Mouse (Mus musculus): ENCODE data around the gene Sept7.
"Not testable (repeated sequence)": the region's sequence is repeated elsewhere in the genome, so short reads cannot be mapped to it uniquely, and the experiment has no call there.

Gene Sept7

DNA sequence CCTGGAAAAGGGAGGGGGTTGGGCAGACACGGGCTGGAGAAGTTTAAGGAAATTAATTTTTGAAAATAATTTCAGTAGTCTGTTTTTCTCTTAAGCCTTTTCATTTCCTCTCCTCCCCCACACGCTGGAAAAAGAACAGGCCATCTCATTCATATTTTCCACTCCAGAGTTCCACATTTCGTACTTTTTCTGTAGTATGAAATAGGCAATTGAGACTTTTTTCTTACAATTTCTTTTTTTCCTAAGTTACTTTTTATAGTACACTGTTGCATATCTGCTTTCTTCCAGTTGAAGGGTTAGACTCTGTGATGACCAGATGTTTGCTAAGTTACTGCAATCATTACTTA is 1.2 kb downstream of the Sept7 start:
- no peak for DNase-seq (ENCODE audit: low spot score in 2 of 2)

GRCm38 (mm10) chr9:25260411-25260810 is 8.2 kb downstream of the Sept7 start:
- no peak for DNase-seq (ENCODE audit: low spot score in 2 of 2)

- DNase-seq (ENCODE audit: low spot score in 2 of 2), result no peak
Measured at GRCm38 (mm10) chr9:25260979-25261378, 8.7 kb downstream of the Sept7 start.

DNA sequence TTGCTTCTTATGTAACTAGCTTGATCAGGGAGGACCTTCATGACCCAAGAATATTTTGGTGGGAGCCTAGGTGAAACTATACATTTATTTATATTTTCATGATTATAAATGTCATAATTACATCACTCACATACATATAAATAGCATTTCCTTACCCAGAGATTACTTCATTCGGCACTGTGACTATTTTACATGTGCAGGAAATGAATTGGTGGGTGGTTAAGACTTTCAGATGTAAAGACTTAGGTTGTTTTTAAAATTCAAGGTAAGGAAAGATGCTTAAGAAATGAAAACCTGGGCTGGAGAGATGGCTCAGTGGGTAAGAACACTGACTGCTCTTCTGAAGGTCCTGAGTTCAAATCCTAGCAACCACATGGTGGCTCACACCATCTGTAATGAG is 9.8 kb downstream of the Sept7 start:
- no peak for DNase-seq (ENCODE audit: low spot score in 2 of 2)

GRCm38 (mm10) chr9:25265795-25266194 is 13.6 kb downstream of the Sept7 start:
- DNase-seq (ENCODE audit: low spot score in 2 of 2), result no peak

GRCm38 (mm10) chr9:25267133-25267532 is 14.9 kb downstream of the Sept7 start:
- DNase-seq (ENCODE audit: low spot score in 2 of 2), result no peak

DNA sequence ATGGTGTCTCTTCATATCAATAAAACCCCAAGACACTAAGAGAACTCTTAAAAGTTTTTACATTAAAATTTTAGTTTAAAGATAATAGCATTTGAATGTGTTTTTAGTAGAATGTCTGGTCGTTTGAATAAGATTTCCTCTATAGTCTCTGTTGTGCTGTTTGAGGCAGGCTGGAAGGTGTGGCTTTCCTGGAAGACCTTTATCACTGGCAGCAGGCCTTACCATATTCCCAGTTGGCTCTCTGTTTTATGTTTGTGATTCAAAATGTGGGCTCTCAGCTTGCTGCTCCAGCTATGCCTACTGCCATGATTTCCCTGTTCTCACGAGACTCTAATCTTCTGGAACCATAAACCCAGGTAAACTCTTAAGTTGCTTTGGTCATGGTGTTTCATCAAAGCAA is 15.3 kb downstream of the Sept7 start:
- DNase-seq (ENCODE audit: low spot score in 2 of 2), result no peak

- no peak for DNase-seq (ENCODE audit: low spot score in 2 of 2)
Measured at GRCm38 (mm10) chr9:25271902-25272301, 19.7 kb downstream of the Sept7 start.

- DNase-seq (ENCODE audit: low spot score in 2 of 2), result no peak
Measured at GRCm38 (mm10) chr9:25289796-25290195, 37.6 kb downstream of the Sept7 start.

DNA sequence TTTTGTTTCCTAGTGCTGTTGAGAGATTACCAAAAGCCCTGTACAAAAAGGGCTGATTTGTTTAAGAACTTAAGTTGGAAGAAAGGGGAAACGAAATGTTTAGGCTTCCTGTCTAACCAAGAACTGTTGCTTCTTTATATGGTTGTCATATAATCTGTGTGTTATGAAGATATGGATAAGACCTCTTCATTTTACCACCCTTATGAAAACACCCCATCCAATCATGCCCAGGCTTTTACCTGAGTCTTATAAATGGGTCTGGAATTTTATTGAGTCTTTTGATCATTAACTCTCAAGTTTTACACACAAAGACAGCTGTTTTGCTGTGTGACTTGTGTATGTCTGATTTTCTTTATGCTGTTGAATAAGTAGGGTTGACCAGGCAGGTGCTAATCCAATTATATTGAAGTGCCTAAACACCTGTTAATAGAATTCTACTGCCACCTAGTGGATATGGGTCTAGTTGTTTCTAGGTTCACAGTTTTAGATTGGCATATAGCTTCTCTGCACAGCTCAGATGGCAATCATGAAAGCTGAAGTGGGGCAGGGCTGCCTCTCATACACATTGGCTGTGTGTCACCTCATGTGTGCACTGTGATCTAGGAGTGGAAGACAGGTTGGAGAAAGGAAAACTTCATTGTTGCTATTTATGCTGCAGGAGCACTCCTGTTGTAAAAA is 57.4 kb downstream of the Sept7 start:
- DNase-seq (ENCODE audit: low spot score in 2 of 2), result peak in 1 of 2 experiments; percentile 8

- no peak for DNase-seq (ENCODE audit: low spot score in 2 of 2)
Measured at GRCm38 (mm10) chr9:25314304-25314703, 62.1 kb downstream of the Sept7 start.

DNA sequence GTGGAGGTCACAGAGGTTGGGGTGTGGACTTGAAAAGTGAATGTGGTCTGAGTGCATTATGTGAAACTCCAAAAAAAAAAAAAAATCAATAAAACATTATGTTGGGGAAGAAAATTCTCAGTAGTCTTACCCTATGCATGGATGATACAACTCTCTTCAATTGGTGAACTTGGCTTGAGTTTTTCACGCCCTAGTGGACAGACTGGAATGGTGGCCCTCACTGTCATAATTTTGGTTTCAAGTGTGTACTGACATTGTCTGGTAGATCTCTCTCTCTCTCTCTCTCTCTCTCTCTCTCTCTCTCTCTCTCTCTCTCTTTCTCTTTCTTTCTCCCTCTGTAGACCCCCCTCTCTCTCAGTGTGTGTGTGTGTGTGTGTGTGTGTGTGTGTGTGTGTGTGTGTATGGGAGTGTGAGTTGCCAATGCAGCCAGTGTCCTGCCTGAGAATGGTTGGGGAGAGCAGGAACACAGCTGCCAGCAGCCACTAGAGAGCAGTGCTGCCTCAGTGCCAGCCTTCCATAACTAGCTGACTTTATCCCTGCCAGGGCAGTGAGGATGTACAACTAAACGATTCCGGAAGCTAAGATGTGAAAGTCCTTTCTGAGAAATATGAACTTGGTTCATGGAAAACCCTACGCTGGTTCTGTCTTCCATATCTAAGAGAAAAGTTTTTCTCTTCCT is 65.7 kb downstream of the Sept7 start:
- peak in 1 of 2 experiments; percentile 16 for DNase-seq (ENCODE audit: low spot score in 2 of 2)

DNA sequence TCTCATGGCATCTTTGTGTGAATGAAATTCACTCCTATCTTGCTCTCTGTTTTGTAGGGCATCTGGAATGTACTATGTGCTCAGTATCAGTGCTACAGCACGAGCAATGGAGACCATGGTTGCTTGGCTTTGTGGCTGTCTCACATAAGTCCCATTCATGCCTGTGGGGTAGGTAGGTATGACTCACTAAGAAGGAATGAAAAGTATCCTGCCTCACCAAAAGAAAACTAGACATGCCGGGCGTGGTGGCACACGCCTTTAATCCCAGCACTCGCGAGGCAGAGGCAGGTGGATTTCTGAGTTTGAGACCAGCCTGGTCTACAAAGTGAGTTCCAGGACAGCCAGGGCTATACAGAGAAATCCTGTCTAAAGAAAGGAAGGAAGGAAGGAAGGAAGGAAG is 67.4 kb downstream of the Sept7 start:
- not testable (repeated sequence) for DNase-seq (ENCODE audit: low spot score in 2 of 2)

DNA sequence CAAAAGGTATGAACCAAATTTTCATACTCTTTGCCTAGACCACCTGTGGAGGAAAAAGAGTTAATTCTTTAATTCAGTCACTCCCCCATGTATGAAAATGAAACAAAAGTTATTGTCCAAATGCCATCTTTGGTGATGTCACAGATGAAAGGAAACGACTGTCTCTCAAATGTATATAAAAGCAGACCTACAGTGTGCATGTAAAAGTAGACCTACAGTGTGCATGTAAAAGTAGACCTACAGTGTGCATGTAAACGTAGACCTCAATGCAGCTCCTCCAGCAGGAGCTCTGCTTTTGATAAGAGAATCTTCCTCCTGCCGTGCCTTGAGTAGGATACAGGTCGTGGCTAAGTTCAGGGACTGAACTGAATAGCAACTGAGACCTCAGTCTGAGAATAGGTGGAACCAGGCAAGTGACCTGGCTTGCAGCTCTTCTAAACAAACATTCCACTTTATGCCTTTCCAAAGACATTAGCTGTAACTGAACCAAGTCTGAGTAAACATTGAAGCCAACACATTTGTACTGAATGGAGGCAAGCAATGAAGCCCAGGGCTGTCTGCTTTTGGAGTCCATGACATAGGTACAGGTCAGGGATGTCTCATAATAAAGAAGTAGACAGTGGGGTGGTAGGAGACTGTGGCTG is 75.6 kb downstream of the Sept7 start:
- no peak for DNase-seq (ENCODE audit: low spot score in 2 of 2)

GRCm38 (mm10) chr9:25328946-25329723 is 76.9 kb downstream of the Sept7 start:
- DNase-seq (ENCODE audit: low spot score in 2 of 2), result no peak

- DNase-seq (ENCODE audit: low spot score in 2 of 2), result no peak
Measured at GRCm38 (mm10) chr9:25337436-25338198, 85.4 kb downstream of the Sept7 start.

GRCm38 (mm10) chr9:25340412-25340811 is 88.2 kb downstream of the Sept7 start:
- no peak for DNase-seq (ENCODE audit: low spot score in 2 of 2)

- DNase-seq (ENCODE audit: low spot score in 2 of 2), result no peak
Measured at GRCm38 (mm10) chr9:25353775-25354174, 101.5 kb downstream of the Sept7 start.

GRCm38 (mm10) chr9:25355806-25356205 is 103.6 kb downstream of the Sept7 start:
- DNase-seq (ENCODE audit: low spot score in 2 of 2), result no peak

GRCm38 (mm10) chr9:25357589-25357988 is 105.3 kb downstream of the Sept7 start:
- no peak for DNase-seq (ENCODE audit: low spot score in 2 of 2)

DNA sequence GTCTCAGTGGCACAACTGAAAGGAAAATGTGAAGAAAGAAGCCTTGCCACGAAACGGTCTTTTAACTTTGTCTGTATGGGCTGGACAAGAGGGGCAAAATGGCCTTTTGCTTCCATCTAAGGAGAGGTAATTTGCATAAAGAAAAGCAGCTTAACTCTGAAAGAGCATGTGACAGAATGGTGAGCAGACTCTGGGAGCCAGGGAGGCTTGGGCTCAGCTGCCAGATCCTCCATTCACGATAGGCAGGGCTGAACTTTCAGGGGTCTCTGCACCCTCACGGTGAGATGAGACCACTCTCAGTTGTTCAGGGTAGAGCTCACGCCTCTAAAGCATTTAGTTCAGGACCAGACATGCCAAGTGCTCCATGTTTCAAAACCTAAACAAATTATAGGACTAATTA is 105.8 kb downstream of the Sept7 start:
- no peak for DNase-seq (ENCODE audit: low spot score in 2 of 2)

All from spleen, postnatal 10 days (tissue).